In genomic region chr8:86967891-86968311, GRCm38 (mm10) we compare ENCODE assay signal across 10 mouse cellular contexts.
A peak's percentile ranks its signal among the peaks of the same experiment; 100 is the strongest.
DNase-seq lines count a peak whose midpoint lies in the region; ATAC-seq lines count a peak whose summit lies in the region.
"Had no signal": no experiment of that assay in that cellular context is flagged by ENCODE, and none has a peak within 500 bp of the region (broad histone marks: within the 10 kb centered on the region; RNA-seq: fewer than 3 reads in every experiment).

No protein-coding gene starts in this region.

- H3K27ac ChIP-seq in embryonic facial prominence, embryonic 10.5 days (replicated peaks), result peak overlapping the region; percentile 44
- H3K27ac ChIP-seq: liver, embryonic 15.5 days had no signal

- no peaks in the 10 kb centered on the region for H3K27me3 ChIP-seq in embryonic facial prominence, embryonic 10.5 days (replicated peaks; ENCODE audit: low read depth, poor library complexity, severe bottlenecking)
- H3K27me3 ChIP-seq: liver, embryonic 15.5 days had no signal

- H3K4me1 ChIP-seq in embryonic facial prominence, embryonic 10.5 days, result peaks cover 9% of the 10 kb centered on the region
- H3K4me1 ChIP-seq: liver, embryonic 15.5 days had no signal

- 20% methylated on average over 3 of the region's 3 CpGs for WGBS in embryonic facial prominence, embryonic 10.5 days

- no peaks in the 10 kb centered on the region for H3K36me3 ChIP-seq in embryonic facial prominence, embryonic 10.5 days (replicated peaks)
- H3K36me3 ChIP-seq: liver, embryonic 15.5 days had no signal

- no peak overlapping the region for H3K4me3 ChIP-seq in embryonic facial prominence, embryonic 10.5 days
- H3K4me3 ChIP-seq: liver, embryonic 15.5 days had no signal

- H3K9me3 ChIP-seq in embryonic facial prominence, embryonic 10.5 days, result peaks cover 4% of the 10 kb centered on the region; the same call in 1 of the 2 replicates
- H3K9me3 ChIP-seq: liver, embryonic 15.5 days had no signal

- ATAC-seq in erythroblast, adult 5-6 weeks (replicated peaks; ENCODE audit: low FRiP score, poor library complexity, severe bottlenecking), result no peak
- ATAC-seq: forebrain, postnatal 0 days had no signal

- DNase-seq in urinary bladder, adult 2 months (ENCODE audit: low spot score), result peak; percentile 15
- DNase-seq in urinary bladder, postnatal 25 days (ENCODE audit: low spot score), result no peak
- DNase-seq in embryonic facial prominence, embryonic 10.5 days (ENCODE audit: low spot score), result peak; percentile 42
- DNase-seq in kidney, postnatal 10 days, result peak; percentile 34
- no peak for DNase-seq in spleen, adult 18-20 months
- no peak for DNase-seq in layer of hippocampus, adult 11-12 months (ENCODE audit: low spot score)
- DNase-seq: forebrain, postnatal 0 days; right cerebral cortex, postnatal 25 days had no signal

Comparison
In these comparisons a context has a peak if more than half of its experiments do, and no peak if none do; other contexts are left out.
1. DNase-seq: peak in urinary bladder, adult 2 months (single experiment), embryonic facial prominence, embryonic 10.5 days (single experiment) and kidney, postnatal 10 days (single experiment); none in urinary bladder, postnatal 25 days (single experiment), spleen, adult 18-20 months (0 of 2) and layer of hippocampus, adult 11-12 months (single experiment).